Mouse (Mus musculus): ENCODE data around the gene Lrrn3. TPM values are rescaled to one million over a fixed set of nuclear protein-coding genes. Genes with fewer than 3 reads are reported as not detected.

Lrrn3 gene
- polyA plus RNA-seq, 1 experiment from 2014 or later, result 2.8 TPM

GRCm38 (mm10) chr12:41436206-41436985, 49.8 kb downstream of the Lrrn3 start:
- Histone ChIP-seq H3K36me3 (ENCODE audit: insufficient read depth, low read length) (no peaks in the 10 kb centered on the region), H3K9me3 (replicated peaks; ENCODE audit: low read length) (no peaks in the 10 kb centered on the region), H3K27ac (no peak overlapping the region), H3K4me2 (ENCODE audit: low read length) (no peak overlapping the region), H3K4me3 (replicated peaks; ENCODE audit: low read depth, low read length) (no peak overlapping the region), H3K9ac (ENCODE audit: low read depth, low read length) (no peak overlapping the region), H3K4me1 (replicated peaks; ENCODE audit: insufficient read depth, low read length) (no peaks in the 10 kb centered on the region), H3K27me3 (ENCODE audit: insufficient read depth, low read length) (no peaks in the 10 kb centered on the region)
- WGBS, result 83% methylated on average over 5 of the region's 5 CpGs
- TF ChIP-seq CTCF (IDR thresholded peaks at IDR 0.05; ENCODE audit: low read depth), result no peak
- ATAC-seq (replicated peaks; ENCODE audit: low FRiP score, low read depth) (no peak), DNase-seq (ENCODE audit: low spot score) (no peak)

GRCm38 (mm10) chr12:41428806-41429205, 57.4 kb downstream of the Lrrn3 start:
- H3K9ac ChIP-seq (ENCODE audit: low read depth, low read length), result no peak overlapping the region
- H3K4me2 ChIP-seq (ENCODE audit: low read length), result no peak overlapping the region
- no peaks in the 10 kb centered on the region for H3K4me1 ChIP-seq (replicated peaks; ENCODE audit: insufficient read depth, low read length)
- no peak for TF ChIP-seq CTCF (IDR thresholded peaks at IDR 0.05; ENCODE audit: low read depth)
- DNase-seq (ENCODE audit: low spot score), result no peak
- H3K36me3 ChIP-seq (ENCODE audit: insufficient read depth, low read length), result no peaks in the 10 kb centered on the region
- no peak overlapping the region for H3K4me3 ChIP-seq (replicated peaks; ENCODE audit: low read depth, low read length)
- H3K9me3 ChIP-seq (replicated peaks; ENCODE audit: low read length), result no peaks in the 10 kb centered on the region
- no peak for ATAC-seq (replicated peaks; ENCODE audit: low FRiP score, low read depth)
- no peaks in the 10 kb centered on the region for H3K27me3 ChIP-seq (ENCODE audit: insufficient read depth, low read length)
- no peak overlapping the region for H3K27ac ChIP-seq

- Histone ChIP-seq H3K4me2 (ENCODE audit: low read length) (no peak overlapping the region), H3K4me1 (replicated peaks; ENCODE audit: insufficient read depth, low read length) (no peaks in the 10 kb centered on the region), H3K27me3 (ENCODE audit: insufficient read depth, low read length) (no peaks in the 10 kb centered on the region), H3K27ac (no peak overlapping the region), H3K4me3 (replicated peaks; ENCODE audit: low read depth, low read length) (no peak overlapping the region), H3K9me3 (replicated peaks; ENCODE audit: low read length) (no peaks in the 10 kb centered on the region), H3K9ac (ENCODE audit: low read depth, low read length) (no peak overlapping the region), H3K36me3 (ENCODE audit: insufficient read depth, low read length) (no peaks in the 10 kb centered on the region)
- WGBS, result 79% methylated on average over 5 of the region's 5 CpGs
- ATAC-seq (replicated peaks; ENCODE audit: low FRiP score, low read depth) (no peak), DNase-seq (ENCODE audit: low spot score) (no peak)
- TF ChIP-seq CTCF (IDR thresholded peaks at IDR 0.05; ENCODE audit: low read depth), result no peak
Observed at GRCm38 (mm10) chr12:41427464-41427863, 58.8 kb downstream of the Lrrn3 start.

- no peak for TF ChIP-seq CTCF (IDR thresholded peaks at IDR 0.05; ENCODE audit: low read depth)
- WGBS, result 53% methylated on average over 9 of the region's 9 CpGs
- ATAC-seq (replicated peaks; ENCODE audit: low FRiP score, low read depth) (no peak), DNase-seq (ENCODE audit: low spot score) (no peak)
- Histone ChIP-seq H3K9me3 (replicated peaks; ENCODE audit: low read length) (no peaks in the 10 kb centered on the region), H3K4me1 (replicated peaks; ENCODE audit: insufficient read depth, low read length) (no peaks in the 10 kb centered on the region), H3K9ac (ENCODE audit: low read depth, low read length) (no peak overlapping the region), H3K36me3 (ENCODE audit: insufficient read depth, low read length) (no peaks in the 10 kb centered on the region), H3K27ac (no peak overlapping the region), H3K4me3 (replicated peaks; ENCODE audit: low read depth, low read length) (no peak overlapping the region), H3K27me3 (ENCODE audit: insufficient read depth, low read length) (no peaks in the 10 kb centered on the region), H3K4me2 (ENCODE audit: low read length) (no peak overlapping the region)
Observed at GRCm38 (mm10) chr12:41425101-41425679, 61.0 kb downstream of the Lrrn3 start.

- no peak for TF ChIP-seq CTCF (IDR thresholded peaks at IDR 0.05; ENCODE audit: low read depth)
- ATAC-seq (replicated peaks; ENCODE audit: low FRiP score, low read depth) (no peak), DNase-seq (ENCODE audit: low spot score) (no peak)
- no peak overlapping the region for H3K4me2 ChIP-seq (ENCODE audit: low read length)
- 94% methylated on average over 4 of the region's 4 CpGs for WGBS
- no peaks in the 10 kb centered on the region for H3K27me3 ChIP-seq (ENCODE audit: insufficient read depth, low read length)
- H3K9me3 ChIP-seq (replicated peaks; ENCODE audit: low read length), result no peaks in the 10 kb centered on the region
- no peak overlapping the region for H3K27ac ChIP-seq
- H3K4me3 ChIP-seq (replicated peaks; ENCODE audit: low read depth, low read length), result no peak overlapping the region
- H3K4me1 ChIP-seq (replicated peaks; ENCODE audit: insufficient read depth, low read length), result no peaks in the 10 kb centered on the region
- H3K36me3 ChIP-seq (ENCODE audit: insufficient read depth, low read length), result no peaks in the 10 kb centered on the region
- no peak overlapping the region for H3K9ac ChIP-seq (ENCODE audit: low read depth, low read length)
Observed at GRCm38 (mm10) chr12:41417961-41418360, 68.3 kb downstream of the Lrrn3 start.

- no peak for DNase-seq (ENCODE audit: low spot score)
- 50% methylated on average over 3 of the region's 3 CpGs for WGBS
- H3K9me3 ChIP-seq (replicated peaks; ENCODE audit: low read length), result no peaks in the 10 kb centered on the region
- H3K27ac ChIP-seq, result no peak overlapping the region
- TF ChIP-seq CTCF (IDR thresholded peaks at IDR 0.05; ENCODE audit: low read depth), result no peak
- no peak for ATAC-seq (replicated peaks; ENCODE audit: low FRiP score, low read depth)
- no peak overlapping the region for H3K9ac ChIP-seq (ENCODE audit: low read depth, low read length)
- H3K4me1 ChIP-seq (replicated peaks; ENCODE audit: insufficient read depth, low read length), result no peaks in the 10 kb centered on the region
- no peak overlapping the region for H3K4me3 ChIP-seq (replicated peaks; ENCODE audit: low read depth, low read length)
- no peaks in the 10 kb centered on the region for H3K36me3 ChIP-seq (ENCODE audit: insufficient read depth, low read length)
- no peak overlapping the region for H3K4me2 ChIP-seq (ENCODE audit: low read length)
- no peaks in the 10 kb centered on the region for H3K27me3 ChIP-seq (ENCODE audit: insufficient read depth, low read length)
Observed at GRCm38 (mm10) chr12:41417099-41417498, 69.1 kb downstream of the Lrrn3 start.
